Comparison of ENCODE assay signal across 22 mouse cellular contexts in the genomic region with DNA sequence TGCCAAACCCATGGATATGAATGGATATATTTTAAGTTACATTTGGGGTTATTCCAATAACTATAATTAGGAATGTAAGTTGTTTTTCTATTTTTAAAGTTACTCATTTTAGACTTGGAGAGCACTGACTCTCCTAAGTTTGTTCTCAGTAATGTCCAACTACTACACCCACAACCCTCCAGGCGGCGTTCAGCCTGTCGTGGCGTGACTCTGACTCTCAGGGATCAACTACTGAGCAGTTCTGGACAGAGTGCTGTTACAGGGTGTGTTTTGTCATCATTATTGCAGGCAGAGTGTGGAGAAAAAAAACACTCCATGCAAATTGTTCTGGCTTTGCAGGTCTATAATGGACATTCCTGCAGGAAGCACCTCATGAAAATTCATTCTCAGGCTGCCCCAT.
DNase-seq lines count a peak whose midpoint lies in the region; ATAC-seq and TF ChIP-seq lines count a peak whose summit lies in the region.
"Had no signal": no experiment of that assay in that cellular context is flagged by ENCODE, and none has a peak within 500 bp of the region (broad histone marks: within the 10 kb centered on the region; RNA-seq: fewer than 3 reads in every experiment).

No protein-coding gene starts in this region.

- H3K4me2 ChIP-seq in forebrain, embryonic 13.5 days: no peak overlapping the region
- H3K4me2 ChIP-seq in forebrain, embryonic 12.5 days: no peak overlapping the region
- H3K4me2 ChIP-seq: embryonic facial prominence, embryonic 13.5 days; hindbrain, embryonic 14.5 days; liver, embryonic 11.5 days; lung, embryonic 14.5 days had no signal

- H3K27me3 ChIP-seq in forebrain, embryonic 13.5 days: no peaks in the 10 kb centered on the region
- H3K27me3 ChIP-seq in forebrain, embryonic 12.5 days: no peaks in the 10 kb centered on the region
- H3K27me3 ChIP-seq in heart, adult 2 months (ENCODE audit: control insufficient read depth, insufficient read depth, low read length): no peaks in the 10 kb centered on the region
- H3K27me3 ChIP-seq: embryonic facial prominence, embryonic 13.5 days had no signal

- H3K36me3 ChIP-seq in forebrain, embryonic 13.5 days (ENCODE audit: poor library complexity, severe bottlenecking): no peaks in the 10 kb centered on the region
- no peaks in the 10 kb centered on the region for H3K36me3 ChIP-seq in forebrain, embryonic 12.5 days (replicated peaks)
- peaks cover 14% of the 10 kb centered on the region for H3K36me3 ChIP-seq in heart, adult 2 months (ENCODE audit: control insufficient read depth, insufficient read depth, low read length)
- H3K36me3 ChIP-seq: embryonic facial prominence, embryonic 13.5 days; G1E; midbrain, embryonic 10.5 days had no signal

- ATAC-seq in forebrain, embryonic 13.5 days: peak; percentile 36; the same call in 1 of the 2 replicates
- ATAC-seq in forebrain, embryonic 12.5 days (ENCODE audit: low FRiP score): no peak
- ATAC-seq: CD4-positive, CD25-positive, alpha-beta regulatory T cell, adult 4 months; intestine, embryonic 16.5 days had no signal

- 82% methylated on average over 4 of the region's 4 CpGs for WGBS in forebrain, embryonic 13.5 days
- 69% methylated on average over 4 of the region's 4 CpGs for whole genome bisulfite sequencing in forebrain, embryonic 12.5 days
- 64% methylated on average over 4 of the region's 4 CpGs for WGBS in heart, adult 2 months

- DNase-seq in heart, adult 2 months: no peak
- no peak for DNase-seq in heart, adult 9 months (ENCODE audit: low spot score in 2 of 2)
- peak; percentile 22 for DNase-seq in kidney, adult 18-20 months
- peak; percentile 14 to 54 for DNase-seq in kidney, postnatal 25 days
- no peak for DNase-seq in layer of hippocampus, adult 2 months (ENCODE audit: low spot score in 2 of 2)
- DNase-seq in retina, embryonic 14.5 days (ENCODE audit: low spot score): no peak
- DNase-seq: adrenal gland, postnatal 36 days; cerebellum, adult 8-10 months; heart, adult 11 months; lung, embryonic 14.5 days; lung, postnatal 4 days; retina, postnatal 1 day; thymus, adult 18-20 months had no signal

- peaks cover 4% of the 10 kb centered on the region; the same call in 1 of the 2 replicates for H3K79me2 ChIP-seq in heart, adult 2 months (replicated peaks; ENCODE audit: control insufficient read depth, insufficient read depth, low read length)

- intact Hi-C loops in heart, adult 2 months (cut with DNase I): no loop called here

- H3K9ac ChIP-seq in forebrain, embryonic 13.5 days: no peak overlapping the region
- no peak overlapping the region for H3K9ac ChIP-seq in forebrain, embryonic 12.5 days
- H3K9ac ChIP-seq in heart, adult 2 months (ENCODE audit: low read depth, low read length): no peak overlapping the region
- H3K9ac ChIP-seq: embryonic facial prominence, embryonic 13.5 days; hindbrain, embryonic 14.5 days; lung, embryonic 14.5 days had no signal

- TF ChIP-seq POLR2A in heart, adult 2 months (IDR thresholded peaks at IDR 0.05; ENCODE audit: insufficient read depth, low read depth, low read length): no peak

- no peak for TF ChIP-seq EP300 in heart, adult 2 months (IDR thresholded peaks at IDR 0.05; ENCODE audit: insufficient read depth, low read depth, low read length)

- no peak overlapping the region for H3K4me3 ChIP-seq in forebrain, embryonic 13.5 days
- H3K4me3 ChIP-seq in forebrain, embryonic 12.5 days (replicated peaks): no peak overlapping the region
- no peak overlapping the region for H3K4me3 ChIP-seq in heart, adult 2 months
- H3K4me3 ChIP-seq in layer of hippocampus, adult 2 months: no peak overlapping the region
- H3K4me3 ChIP-seq: embryonic facial prominence, embryonic 13.5 days; midbrain, embryonic 10.5 days had no signal

- TF ChIP-seq CTCF in heart, adult 2 months (IDR thresholded peaks at IDR 0.05): peak; percentile 47
- no peak for TF ChIP-seq CTCF in layer of hippocampus, adult 2 months (conservative IDR thresholded peaks at IDR 0.05)

- peak overlapping the region; percentile 31; the same call in 1 of the 2 replicates for H3K27ac ChIP-seq in forebrain, embryonic 13.5 days
- H3K27ac ChIP-seq in forebrain, embryonic 12.5 days: no peak overlapping the region
- no peak overlapping the region for H3K27ac ChIP-seq in heart, adult 2 months
- no peak overlapping the region for H3K27ac ChIP-seq in layer of hippocampus, adult 2 months
- H3K27ac ChIP-seq: embryonic facial prominence, embryonic 13.5 days; hindbrain, embryonic 14.5 days; midbrain, embryonic 10.5 days had no signal

- peaks cover 9% of the 10 kb centered on the region for H3K4me1 ChIP-seq in forebrain, embryonic 13.5 days
- H3K4me1 ChIP-seq in forebrain, embryonic 12.5 days: 0 out of 2 replicates have a peak, but pooled peaks cover 4% of the 10 kb centered on the region
- H3K4me1 ChIP-seq in heart, adult 2 months (ENCODE audit: control insufficient read depth, insufficient read depth, low read length): peaks cover 3% of the 10 kb centered on the region

- H3K9me3 ChIP-seq in forebrain, embryonic 13.5 days (replicated peaks): no peaks in the 10 kb centered on the region
- no peaks in the 10 kb centered on the region for H3K9me3 ChIP-seq in forebrain, embryonic 12.5 days
- H3K9me3 ChIP-seq: embryonic facial prominence, embryonic 13.5 days; midbrain, embryonic 10.5 days had no signal

Comparison
In these comparisons a context has a peak if more than half of its experiments do, and no peak if none do; other contexts are left out.
1. DNase-seq: peak in kidney, adult 18-20 months (single experiment) and kidney, postnatal 25 days (2 of 2); none in heart, adult 2 months (0 of 2), heart, adult 9 months (0 of 2), layer of hippocampus, adult 2 months (0 of 2) and retina, embryonic 14.5 days (single experiment).